Mouse (Mus musculus) lung, postnatal 36 days (tissue): Measurements from ENCODE around the gene Tex14.
A peak's percentile ranks its signal among the peaks of the same experiment; 100 is the strongest.

ENCODE experiments used
- DNase-seq: peaks from one replicate; pipeline ENCODE4 v3.0.0; 2022; ENCODE audit warnings: mixed read lengths

Tex14 gene

GRCm38 (mm10) chr11:87573751-87574150 is 168.9 kb downstream of the Tex14 start:
- no peak for DNase-seq

- no peak for DNase-seq
Observed at GRCm38 (mm10) chr11:87574520-87575180, 169.8 kb downstream of the Tex14 start.

DNA sequence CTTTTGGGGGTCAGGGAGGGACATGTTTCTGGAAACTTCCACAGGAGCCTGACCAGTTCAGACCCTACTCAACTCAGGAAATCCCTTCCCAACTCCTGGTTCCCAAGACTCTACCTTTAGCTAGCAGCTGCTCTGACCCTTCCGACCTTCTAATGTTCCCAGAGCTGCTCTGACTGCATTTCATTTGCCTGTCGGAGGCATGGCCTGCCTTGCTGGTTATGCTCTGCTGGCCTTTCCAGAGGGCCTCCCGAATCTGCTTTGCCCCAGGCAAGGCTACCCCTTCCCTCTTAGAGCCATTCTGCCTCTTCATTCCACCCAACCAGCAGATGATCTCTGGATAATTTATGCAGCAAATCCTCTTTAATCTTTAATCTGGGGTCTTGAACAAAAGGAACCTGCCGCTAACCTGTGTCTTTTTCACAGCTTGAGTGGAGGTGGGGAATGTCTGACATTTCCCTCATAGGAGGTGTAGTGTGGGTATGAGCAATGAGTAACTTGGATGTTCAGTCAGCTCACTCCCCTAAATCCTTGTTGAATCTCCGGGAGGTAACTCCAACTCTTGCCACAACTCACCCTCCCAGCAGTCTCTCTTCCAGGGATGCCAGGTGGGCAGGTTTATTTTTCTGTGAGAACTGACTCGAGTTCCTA is 172.9 kb downstream of the Tex14 start:
- no peak for DNase-seq

DNA sequence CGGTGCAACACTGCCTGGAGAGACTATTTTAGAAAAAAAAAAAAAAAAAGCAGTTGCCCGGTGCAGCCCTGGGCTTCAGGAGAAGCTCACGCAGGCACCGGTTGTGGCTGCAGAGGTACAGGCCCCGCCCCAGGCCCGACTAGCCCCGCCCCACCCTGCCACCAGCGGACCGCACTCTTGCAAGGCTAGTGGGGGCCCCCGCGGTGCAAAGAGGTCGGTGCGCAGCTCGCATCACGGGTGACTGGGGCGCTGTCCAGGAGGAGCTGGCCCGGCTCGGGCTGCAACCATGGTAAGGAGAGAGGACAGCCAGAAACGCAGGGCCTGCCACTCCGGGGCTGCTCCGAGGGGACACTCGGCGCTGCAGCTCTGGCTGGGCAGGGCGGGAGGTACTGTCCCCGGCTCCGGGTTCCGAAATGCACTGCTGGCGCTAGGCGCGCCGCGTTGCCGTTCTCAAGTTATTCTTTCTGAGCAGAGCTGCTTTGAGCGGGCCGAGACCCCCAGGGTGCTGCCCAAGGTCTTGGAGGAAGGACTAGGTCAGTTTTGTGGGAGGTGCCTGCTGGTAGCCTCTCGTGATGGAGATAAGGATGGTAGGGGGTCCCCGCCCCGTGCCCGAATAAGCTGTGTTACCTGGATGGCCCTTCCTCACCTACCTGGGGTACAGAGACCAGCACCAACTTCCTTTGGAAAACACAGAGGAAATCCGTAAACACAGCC is 173.5 kb downstream of the Tex14 start:
- peak; percentile 77 for DNase-seq

- peak; percentile 68 for DNase-seq
Observed at GRCm38 (mm10) chr11:87578963-87579601, 174.2 kb downstream of the Tex14 start.

DNA sequence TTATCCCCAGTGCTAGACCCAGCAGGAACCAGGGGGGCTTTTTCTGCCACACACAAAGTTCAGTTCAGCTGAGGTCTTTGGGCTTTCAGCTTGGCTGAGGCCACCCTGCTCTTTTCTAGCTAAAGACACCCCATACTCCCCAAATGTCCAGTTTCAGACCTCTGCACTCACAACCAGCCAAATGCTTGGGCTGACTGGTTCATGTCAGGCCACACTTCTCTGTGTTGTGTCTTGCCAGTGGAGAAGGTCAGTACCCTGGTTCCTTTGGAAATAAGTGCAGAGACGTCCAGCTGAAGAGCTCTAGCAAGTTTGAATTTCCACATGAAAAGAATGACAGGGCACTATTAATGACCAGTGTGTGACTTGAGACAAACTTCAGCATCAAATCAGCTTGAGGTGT is 174.8 kb downstream of the Tex14 start:
- DNase-seq: peak; percentile 76

- peak; percentile 27 for DNase-seq
Observed at GRCm38 (mm10) chr11:87580543-87581085, 175.7 kb downstream of the Tex14 start.

GRCm38 (mm10) chr11:87581161-87581865 is 176.4 kb downstream of the Tex14 start:
- no peak for DNase-seq

DNA sequence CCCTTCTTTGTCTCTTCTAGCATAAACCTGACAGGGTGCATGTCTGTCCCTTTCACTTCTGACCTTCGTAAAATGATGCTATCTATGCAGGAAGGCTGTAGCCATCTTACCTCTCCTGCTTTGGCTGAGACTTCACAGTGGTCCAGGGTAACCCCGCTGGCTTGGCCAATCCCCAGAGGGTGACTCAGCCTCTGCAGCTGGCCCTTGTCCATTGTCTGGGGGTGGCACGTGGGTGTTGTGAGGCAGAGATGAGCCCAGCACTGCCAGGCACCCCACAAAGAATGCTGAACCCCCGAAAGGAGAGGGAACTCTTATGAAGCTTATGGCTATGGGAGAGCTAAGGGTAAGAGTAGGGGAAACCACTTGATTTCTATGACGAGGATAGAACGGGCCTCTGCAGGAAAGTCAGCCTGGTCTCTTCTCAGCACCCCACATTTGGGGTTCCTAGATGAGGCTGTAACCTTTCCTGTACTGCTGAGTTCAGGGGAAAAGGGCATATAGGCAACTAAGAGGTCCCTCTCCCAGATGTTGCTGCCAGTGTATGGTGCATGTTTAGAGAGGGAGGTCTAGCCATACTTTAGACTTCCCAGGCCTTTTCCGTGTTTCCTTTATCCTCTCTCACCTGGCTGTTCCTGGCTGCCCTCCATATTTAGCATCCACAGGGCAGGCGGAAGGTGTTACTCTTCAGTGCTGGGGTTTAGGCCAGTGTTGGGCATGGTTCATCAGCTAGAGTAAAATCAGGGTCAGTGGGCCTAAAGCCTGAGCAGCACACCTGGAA is 177.3 kb downstream of the Tex14 start:
- peak; percentile 37 for DNase-seq

DNA sequence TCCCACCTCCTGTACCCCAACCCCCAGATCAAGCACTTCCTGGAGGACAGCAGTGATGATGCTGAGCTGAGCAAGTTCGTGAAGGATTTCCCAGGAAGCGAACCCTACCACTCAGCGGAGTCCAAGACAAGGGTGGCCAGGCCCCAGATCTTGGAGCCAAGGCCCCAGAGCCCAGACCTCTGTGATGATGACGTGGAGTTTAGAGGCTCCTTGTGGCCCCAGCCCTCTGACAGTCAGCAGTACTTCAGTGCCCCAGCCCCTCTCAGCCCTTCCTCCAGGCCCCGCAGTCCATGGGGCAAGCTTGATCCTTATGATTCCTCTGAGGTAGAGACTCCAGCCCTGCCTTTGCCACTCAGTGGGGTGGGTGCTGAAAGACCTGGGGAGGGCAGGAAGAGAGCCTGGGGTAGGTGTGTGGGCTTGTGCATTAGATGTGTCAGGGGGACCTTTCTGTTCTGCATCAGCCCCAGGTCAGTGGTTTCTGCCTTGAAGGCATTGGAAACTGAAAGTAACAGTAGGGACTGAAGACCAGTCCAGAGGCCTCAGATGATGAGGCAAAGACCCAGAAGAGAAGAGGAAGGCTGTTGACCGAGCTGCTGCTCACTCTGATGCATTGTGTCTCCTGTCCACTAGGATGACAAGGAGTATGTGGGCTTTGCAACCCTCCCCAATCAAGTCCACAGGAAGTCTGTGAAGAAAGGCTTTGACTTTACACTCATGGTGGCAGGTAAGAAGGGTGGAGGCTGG is 178.6 kb downstream of the Tex14 start:
- no peak for DNase-seq

DNA sequence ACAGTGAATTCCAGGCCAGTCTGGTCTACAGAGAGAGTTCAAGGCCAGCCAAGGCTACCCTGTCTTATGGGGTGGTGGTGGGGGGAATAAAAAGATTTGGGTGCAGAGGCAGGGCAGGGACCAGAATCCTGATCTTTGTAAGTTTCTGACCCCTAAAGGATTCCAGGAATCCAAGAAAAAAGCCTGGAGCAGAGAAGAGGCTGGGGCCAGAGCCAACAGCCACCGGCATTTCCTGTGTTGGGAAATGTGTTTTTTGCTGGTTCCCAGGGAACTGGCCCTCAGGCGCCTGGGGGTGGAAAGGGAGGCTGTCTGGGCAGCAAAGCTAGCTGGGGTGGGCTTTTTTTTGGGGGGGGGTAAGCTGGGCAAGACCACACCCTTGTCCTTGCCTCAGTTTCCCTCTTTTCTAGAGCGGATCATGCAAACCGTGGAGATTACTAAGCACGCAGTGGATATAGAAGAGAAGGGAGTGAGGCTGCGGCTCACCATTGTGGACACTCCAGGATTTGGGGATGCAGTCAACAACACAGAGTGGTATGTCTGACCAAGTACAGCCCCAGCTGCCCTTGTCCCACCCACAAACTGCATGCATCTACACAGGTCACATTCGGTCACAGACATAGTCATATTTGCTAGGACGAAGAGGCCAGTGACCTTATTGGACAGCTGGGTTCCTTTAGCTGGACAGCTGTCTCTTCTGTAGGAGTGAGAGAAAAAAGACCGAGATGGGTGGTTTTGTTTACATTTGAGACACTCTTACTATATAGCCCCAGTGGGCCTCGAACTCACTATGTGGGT is 180.0 kb downstream of the Tex14 start:
- DNase-seq: peak; percentile 75

DNA sequence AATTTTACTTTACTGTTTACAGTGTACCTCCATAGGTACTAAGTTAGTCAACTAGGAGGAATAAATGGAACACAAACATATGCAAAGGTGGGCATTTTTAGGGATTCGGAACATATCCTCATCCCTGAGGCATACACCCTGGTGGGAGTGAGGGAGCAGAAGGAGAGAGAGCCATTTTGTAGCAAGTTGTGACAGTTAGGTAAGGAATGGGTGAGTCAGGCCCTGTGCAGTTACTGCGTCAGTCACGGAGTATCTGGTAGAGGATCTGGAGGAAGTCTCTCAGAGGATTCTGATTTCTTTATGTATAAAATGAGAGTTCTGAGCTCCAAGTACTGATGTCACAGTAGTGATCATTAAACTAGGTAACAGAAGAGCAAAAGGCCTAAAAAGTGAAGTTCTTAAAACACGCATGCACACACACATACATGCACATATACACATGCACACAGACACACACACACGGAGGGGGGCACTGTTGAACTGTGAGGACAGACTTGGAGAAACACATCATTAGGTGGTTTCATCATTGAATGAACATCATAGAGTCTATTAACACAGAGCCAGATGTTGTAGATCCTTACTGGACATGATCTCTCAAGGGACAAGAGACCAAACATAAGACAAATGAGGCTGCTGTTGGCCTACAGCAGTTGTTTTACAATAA is 182.5 kb downstream of the Tex14 start:
- DNase-seq: no peak

DNA sequence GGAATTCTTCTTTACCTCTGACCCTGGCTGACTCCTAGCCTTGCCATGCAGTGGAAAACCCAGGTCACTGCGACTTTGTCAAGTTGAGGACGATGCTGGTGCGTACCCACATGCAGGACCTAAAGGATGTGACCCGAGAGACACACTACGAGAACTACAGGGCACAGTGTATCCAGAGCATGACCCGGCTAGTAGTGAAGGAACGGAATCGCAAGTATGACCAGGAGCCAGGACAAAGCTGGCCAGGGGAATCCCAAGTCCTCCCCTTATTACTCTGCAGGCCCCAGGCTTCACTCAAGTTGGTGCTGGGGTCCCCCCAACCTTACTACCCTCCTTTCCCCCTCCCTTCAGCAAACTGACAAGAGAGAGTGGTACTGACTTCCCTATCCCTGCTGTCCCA is 184.7 kb downstream of the Tex14 start:
- no peak for DNase-seq

DNA sequence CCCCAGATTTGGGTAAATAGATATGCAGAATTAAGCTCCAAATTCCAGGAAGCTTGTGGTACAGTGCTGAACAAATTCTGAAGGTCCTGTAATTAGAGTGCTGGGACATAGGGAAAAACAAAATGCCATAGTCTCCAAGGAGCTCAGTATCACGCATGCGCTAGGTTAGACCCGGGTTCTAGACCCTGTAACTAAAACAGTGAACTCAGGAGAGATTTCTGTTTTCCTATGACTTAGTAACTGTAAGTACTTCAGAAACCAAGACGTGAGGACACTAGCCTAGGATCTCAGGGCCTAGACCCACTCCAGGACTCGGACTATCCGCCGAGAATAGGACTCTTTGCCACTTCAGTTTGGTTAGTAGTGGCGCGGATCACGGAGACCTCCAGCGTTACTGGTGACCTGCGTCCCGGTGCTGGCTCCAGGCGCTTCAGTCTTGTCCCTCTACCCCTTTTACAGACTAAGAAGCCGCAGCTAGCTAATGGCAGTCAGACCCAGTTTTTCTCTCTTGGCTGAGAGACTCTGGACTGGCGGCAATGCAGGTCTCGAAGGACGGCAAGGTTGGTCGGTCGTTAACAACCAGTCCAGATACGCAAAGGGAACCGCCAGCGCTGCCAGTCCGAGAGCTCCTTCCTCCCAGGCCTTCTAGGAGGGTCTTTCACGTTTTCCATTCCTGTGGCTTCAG is 186.1 kb downstream of the Tex14 start:
- DNase-seq: peak; percentile 33

DNA sequence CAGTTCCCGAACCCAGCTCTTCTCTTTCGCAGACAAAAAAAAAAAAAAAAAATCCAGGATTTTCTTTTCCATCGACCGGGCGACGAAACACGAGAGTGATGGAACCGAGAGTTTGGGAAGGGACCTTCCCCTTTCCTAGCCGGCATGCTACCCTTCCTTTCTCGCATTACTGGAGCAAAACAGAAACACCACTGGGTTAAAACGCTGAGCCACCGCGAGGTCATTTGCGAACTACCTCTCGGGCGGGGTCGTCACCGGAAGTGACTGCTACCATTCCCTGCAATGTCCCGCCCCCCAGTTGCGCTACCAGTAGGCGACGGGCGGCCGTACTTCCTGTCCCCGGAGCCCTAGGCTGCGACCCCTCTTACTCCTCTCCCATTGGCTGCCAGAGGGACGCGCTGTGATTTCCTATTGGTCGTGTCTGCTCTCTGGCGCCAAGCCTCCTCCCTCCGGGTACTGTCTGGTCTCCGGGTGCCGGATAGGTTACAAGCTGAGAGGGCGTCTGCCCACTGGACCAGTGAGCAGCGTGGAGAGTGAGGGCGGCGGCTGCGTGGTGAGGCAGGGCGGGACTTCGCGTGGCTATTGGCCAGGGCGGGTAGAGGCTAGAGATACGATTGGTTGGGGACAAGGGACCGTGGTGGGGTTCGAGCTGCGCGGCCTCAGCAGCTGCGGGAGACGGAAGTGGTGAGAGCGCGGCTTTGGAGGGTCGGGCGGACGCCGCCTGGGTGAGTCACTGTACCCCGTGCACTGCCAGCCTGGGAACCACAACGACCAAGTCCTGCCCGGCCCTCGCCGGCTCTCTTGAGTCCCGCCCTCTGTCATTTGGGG is 186.9 kb downstream of the Tex14 start, which contains the start of gene Mtmr4:
Gene Mtmr4 (plus strand): TSS at position 637 of the 828 bp plus-strand sequence.
- peak; percentile 100 for DNase-seq

- no peak for DNase-seq
Observed at GRCm38 (mm10) chr11:87592354-87592695, 187.5 kb downstream of the Tex14 start.

- no peak for DNase-seq
Observed at GRCm38 (mm10) chr11:87592713-87593598, 188.1 kb downstream of the Tex14 start.
